Mouse (Mus musculus) CH12.LX (cell line): ENCODE results near the gene Csrp2.

Experiments used
- CHD1 ChIP-seq: IDR thresholded peaks from 2 replicates; pipeline ENCODE4 v1.6.1; 2012; ENCODE audit warnings: low read depth, low read length, improper control_type of control experiment, inconsistent platforms
- CTCF ChIP-seq, 2 experiments: IDR thresholded peaks in 1 of 2; conservative IDR thresholded peaks in 1 of 2; 2 replicates each; pipeline ENCODE4 v1.5.1; 2011 to 2012; ENCODE audit warnings: low read depth in 2 of 2, low read length in 2 of 2, improper control_type of control experiment in 1 of 2, inconsistent platforms in 1 of 2, mild to moderate bottlenecking in 1 of 2, moderate library complexity in 1 of 2
- EP300 ChIP-seq: IDR thresholded peaks from 2 replicates; pipeline ENCODE4 v1.6.1; 2011; ENCODE audit warnings: low read length, improper control_type of control experiment
- JUND ChIP-seq: conservative IDR thresholded peaks from 2 replicates; pipeline ENCODE4 v1.6.1; 2011; ENCODE audit warnings: low read depth, low read length, improper control_type of control experiment
- MYC ChIP-seq: IDR thresholded peaks from 2 replicates; pipeline ENCODE4 v1.6.1; 2011; ENCODE audit warnings: low read depth, mild to moderate bottlenecking, improper control_type of control experiment, low read length
- POLR2A ChIP-seq: IDR thresholded peaks from 2 replicates; pipeline ENCODE4 v1.6.1; 2011; ENCODE audit warnings: low read depth, mild to moderate bottlenecking, improper control_type of control experiment, low read length
- SMC3 ChIP-seq: IDR thresholded peaks from 2 replicates; pipeline ENCODE4 v1.6.1; 2011; ENCODE audit warnings: low read depth, low read length, improper control_type of control experiment
- USF1 ChIP-seq: IDR thresholded peaks from 2 replicates; pipeline ENCODE4 v1.6.1; 2014; ENCODE audit warnings: low read depth, mild to moderate bottlenecking, inconsistent platforms, low read length, improper control_type of control experiment
- USF2 ChIP-seq: conservative IDR thresholded peaks from 2 replicates; pipeline ENCODE4 v1.6.1; 2011; ENCODE audit warnings: low read depth, low read length, improper control_type of control experiment

DNA sequence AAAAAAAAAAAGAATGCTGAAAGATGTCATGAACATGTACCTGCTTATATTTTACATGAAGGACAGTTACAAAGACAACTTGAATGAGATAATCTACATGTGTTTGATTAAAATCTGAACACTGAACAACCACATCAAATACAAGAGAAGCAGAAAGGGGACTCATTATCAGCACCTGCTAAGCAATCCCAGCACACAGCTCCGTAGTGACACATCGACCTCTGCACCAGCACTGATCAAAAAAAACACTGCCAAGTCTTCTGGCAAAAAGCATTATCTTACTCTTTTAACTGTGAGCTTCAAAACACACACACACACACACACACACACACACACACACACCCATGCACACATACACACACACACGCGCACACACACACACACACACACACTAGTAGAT, 32.2 kb downstream of the Csrp2 start:
- TF ChIP-seq POLR2A (no peak), JUND (no peak), CTCF (conservative IDR thresholded peaks at IDR 0.05 in 1 of 2, IDR thresholded peaks at IDR 0.05 in 1 of 2; ENCODE audit: low read depth in 2 of 2, low read length in 2 of 2) (no peak), SMC3 (no peak), USF1 (no peak), EP300 (no peak), USF2 (no peak), CHD1 (no peak), MYC (no peak)
